Mouse (Mus musculus) midbrain, embryonic 14.5 days (tissue): ENCODE measurements at regions not wholly inside any gene's neighbourhood (a gene's known extent, or its start where the extent isn't known, plus 50 kb on each side); places are given as distances from the start of the nearest gene placed in this dataset.

Experiments used
- ATAC-seq: fragments of 200-750 bp; cut with Nextera tagmentation; 2 replicates; pipeline ENCODE4 v1.8.0; 2017; ENCODE audit warnings: moderate number of reproducible peaks, moderate library complexity; ENCODE audit not compliant: low FRiP score, low TSS enrichment
- DNase-seq: peaks from one replicate; pipeline ENCODE4 v3.0.0-alpha.2; 2015
- H3K27ac ChIP-seq: fragments of 300-500 bp; sonication (generic); replicated peaks from 2 replicates; pipeline ENCODE4 v1.5.1; 2014; ENCODE audit warnings: mild to moderate bottlenecking, low read depth, low read length, moderate library complexity
- H3K27me3 ChIP-seq: fragments of 300-500 bp; sonication (generic); 2 replicates; pipeline ENCODE4 v1.6.1; 2014; ENCODE audit warnings: low read length, control low read depth, mixed read lengths; ENCODE audit not compliant: control insufficient read depth, insufficient read depth
- H3K36me3 ChIP-seq: fragments of 300-500 bp; sonication (generic); 2 replicates; pipeline ENCODE4 v1.6.1; 2014; ENCODE audit warnings: low read length, control low read depth; ENCODE audit not compliant: control insufficient read depth, insufficient read depth
- H3K4me1 ChIP-seq: fragments of 300-500 bp; sonication (generic); 2 replicates; pipeline ENCODE4 v1.6.1; 2014; ENCODE audit warnings: mild to moderate bottlenecking, antibody characterized with exemption, low read length, control low read depth; ENCODE audit not compliant: control insufficient read depth, insufficient read depth
- H3K4me2 ChIP-seq: fragments of 300-500 bp; sonication (generic); 2 replicates; pipeline ENCODE4 v1.6.1; 2014; ENCODE audit warnings: mild to moderate bottlenecking, low read length, moderate library complexity
- H3K4me3 ChIP-seq: fragments of 300-500 bp; sonication (generic); replicated peaks from 2 replicates; pipeline ENCODE4 v1.5.1; 2014; ENCODE audit warnings: low read depth, low read length
- H3K9ac ChIP-seq: fragments of 300-500 bp; sonication (generic); replicated peaks from 2 replicates; pipeline ENCODE4 v1.6.1; 2014; ENCODE audit warnings: mild to moderate bottlenecking, low read length, moderate library complexity
- H3K9me3 ChIP-seq: fragments of 300-500 bp; sonication (generic); 2 replicates; pipeline ENCODE4 v1.6.1; 2016; ENCODE audit warnings: low read length, control low read depth, mixed read lengths; ENCODE audit not compliant: control insufficient read depth
- WGBS: fragments of 180-500 bp; shearing (Covaris S2); extraction: QIAGEN DNeasy Blood & Tissue Kit; methylation state at CpG from one replicate; pipeline ENCODE4 v1.1.7; 2014; 5-methylcytosine and 5-hydroxymethylcytosine counted together

GRCm38 (mm10) chr15:59201894-59202670 is 313.0 kb downstream of the Gm49356 start:
- WGBS, result 90% methylated on average over 19 of the region's 19 CpGs
- no peak overlapping the region for H3K27ac ChIP-seq
- no peak overlapping the region for H3K4me3 ChIP-seq
- no peaks in the 10 kb centered on the region for H3K27me3 ChIP-seq
- H3K36me3 ChIP-seq, result no peaks in the 10 kb centered on the region
- H3K4me1 ChIP-seq, result peaks cover 14% of the 10 kb centered on the region; the same call in 1 of the 2 replicates
- DNase-seq (no peak), ATAC-seq (no peak)
- no peak overlapping the region for H3K9ac ChIP-seq
- no peaks in the 10 kb centered on the region for H3K9me3 ChIP-seq
- H3K4me2 ChIP-seq, result no peak overlapping the region

DNA sequence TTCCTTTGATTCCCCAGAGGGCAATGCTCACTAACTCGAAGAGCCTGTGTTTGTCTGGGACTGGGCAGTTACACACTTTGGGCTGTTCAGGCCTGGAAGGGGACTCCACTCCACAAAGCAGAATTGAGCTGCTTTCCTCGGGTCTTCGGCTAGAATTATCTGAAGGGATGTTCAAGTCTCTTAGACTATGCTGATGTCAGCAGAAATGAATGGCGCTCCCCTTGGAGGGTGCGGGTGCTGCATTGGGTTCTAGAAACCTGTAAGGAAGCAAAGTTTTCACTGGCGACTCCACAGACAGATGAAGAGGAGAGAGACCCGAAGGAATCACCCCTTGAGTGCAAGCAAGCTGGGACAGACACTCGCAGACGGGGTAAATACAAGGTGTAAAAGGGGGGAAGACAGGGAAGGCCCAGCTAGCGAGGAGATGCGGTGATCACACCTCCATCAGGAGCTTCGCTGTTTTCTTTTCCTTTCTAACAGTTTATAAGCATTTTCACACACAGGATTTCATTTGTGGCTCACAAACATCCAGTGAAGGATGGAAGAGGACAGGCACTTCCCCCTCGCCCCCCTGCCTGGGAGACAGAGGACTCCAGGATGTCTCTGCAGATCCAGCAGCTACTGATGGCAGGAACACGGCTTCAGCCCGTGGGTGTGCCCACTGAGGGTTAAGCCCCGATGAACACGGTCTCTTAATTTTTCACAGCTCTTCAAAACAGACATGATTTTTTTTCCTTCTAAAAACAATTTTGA is 314.2 kb downstream of the Gm49356 start:
- ATAC-seq, result no peak

GRCm38 (mm10) chr15:59203850-59204625 is 314.9 kb downstream of the Gm49356 start:
- no peaks in the 10 kb centered on the region for H3K9me3 ChIP-seq
- no peaks in the 10 kb centered on the region for H3K27me3 ChIP-seq
- H3K4me2 ChIP-seq, result no peak overlapping the region
- DNase-seq, result peak; percentile 69
- no peak overlapping the region for H3K4me3 ChIP-seq
- WGBS, result 80% methylated on average over 17 of the region's 17 CpGs
- H3K9ac ChIP-seq, result no peak overlapping the region
- H3K36me3 ChIP-seq, result no peaks in the 10 kb centered on the region
- ATAC-seq, result no peak
- no peaks in the 10 kb centered on the region for H3K4me1 ChIP-seq
- H3K27ac ChIP-seq, result no peak overlapping the region

More for the DNA sequence above, 314.2 kb downstream of the Gm49356 start:
- WGBS, result 80% methylated on average over 17 of the region's 17 CpGs
- Histone ChIP-seq H3K4me2 (no peak overlapping the region), H3K4me3 (no peak overlapping the region), H3K4me1 (peaks cover 2% of the 10 kb centered on the region; the same call in 1 of the 2 replicates), H3K9me3 (no peaks in the 10 kb centered on the region), H3K27me3 (no peaks in the 10 kb centered on the region), H3K36me3 (no peaks in the 10 kb centered on the region), H3K27ac (no peak overlapping the region), H3K9ac (no peak overlapping the region)
- DNase-seq, result no peak

DNA sequence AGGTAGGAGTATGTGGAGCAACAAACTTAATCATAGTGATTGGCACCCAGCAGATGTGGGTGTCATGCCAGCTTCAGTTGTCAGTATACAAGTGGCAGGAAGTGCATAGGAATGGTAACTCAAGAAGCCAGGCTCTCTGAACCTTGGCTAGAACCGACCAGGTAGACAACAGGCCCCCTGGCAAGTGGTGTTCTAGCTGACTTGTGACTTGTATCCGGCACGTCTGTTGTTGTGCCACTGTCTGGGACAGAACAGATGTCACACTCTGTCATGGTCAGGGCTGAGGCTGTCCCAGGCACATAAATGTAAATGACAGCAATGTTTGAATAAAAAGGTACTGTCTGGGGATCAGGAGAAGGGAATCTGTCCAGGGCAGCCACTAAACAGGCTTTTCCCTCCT is 316.0 kb downstream of the Gm49356 start:
- DNase-seq (no peak), ATAC-seq (no peak)
- H3K9ac ChIP-seq, result no peak overlapping the region
- no peaks in the 10 kb centered on the region for H3K9me3 ChIP-seq
- no peaks in the 10 kb centered on the region for H3K27me3 ChIP-seq
- no peak overlapping the region for H3K27ac ChIP-seq
- 74% methylated on average over 3 of the region's 3 CpGs for WGBS
- H3K36me3 ChIP-seq, result no peaks in the 10 kb centered on the region
- no peak overlapping the region for H3K4me3 ChIP-seq
- no peaks in the 10 kb centered on the region for H3K4me1 ChIP-seq
- no peak overlapping the region for H3K4me2 ChIP-seq

GRCm38 (mm10) chr15:59205544-59205943 is 316.4 kb downstream of the Gm49356 start:
- no peak overlapping the region for H3K4me3 ChIP-seq
- H3K9me3 ChIP-seq, result no peaks in the 10 kb centered on the region
- no peaks in the 10 kb centered on the region for H3K36me3 ChIP-seq
- H3K27ac ChIP-seq, result no peak overlapping the region
- H3K27me3 ChIP-seq, result no peaks in the 10 kb centered on the region
- no peaks in the 10 kb centered on the region for H3K4me1 ChIP-seq
- H3K9ac ChIP-seq, result no peak overlapping the region
- ATAC-seq, result no peak
- no peak for DNase-seq
- WGBS, result 92% methylated on average over 7 of the region's 7 CpGs
- H3K4me2 ChIP-seq, result no peak overlapping the region

GRCm38 (mm10) chr15:59206636-59207035 is 317.5 kb downstream of the Gm49356 start:
- Histone ChIP-seq H3K36me3 (no peaks in the 10 kb centered on the region), H3K27me3 (no peaks in the 10 kb centered on the region), H3K27ac (no peak overlapping the region), H3K4me3 (no peak overlapping the region), H3K4me2 (no peak overlapping the region), H3K4me1 (no peaks in the 10 kb centered on the region), H3K9ac (no peak overlapping the region), H3K9me3 (no peaks in the 10 kb centered on the region)
- WGBS, result 72% methylated on average over 7 of the region's 7 CpGs
- ATAC-seq (no peak), DNase-seq (no peak)

DNA sequence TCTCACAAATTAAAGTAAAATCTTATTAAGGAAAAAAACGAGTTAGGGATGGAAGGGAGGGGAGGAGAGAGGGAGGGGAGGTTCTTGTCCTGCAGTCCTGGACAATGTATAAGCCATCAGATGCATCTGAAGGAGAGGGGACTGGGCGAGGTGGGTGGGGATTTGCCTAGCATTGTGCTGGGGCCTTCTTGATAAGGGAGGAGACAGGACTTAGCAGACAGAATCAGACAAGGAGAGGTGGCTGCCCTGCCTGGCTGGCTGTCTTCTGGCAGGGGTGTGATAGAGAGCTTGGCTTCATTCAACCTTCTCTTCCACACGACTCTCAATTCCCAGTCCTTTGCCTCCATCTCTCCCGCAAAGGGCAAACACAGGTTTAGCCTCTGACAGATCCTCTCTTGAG is 318.9 kb downstream of the Gm49356 start:
- H3K27ac ChIP-seq, result no peak overlapping the region
- H3K4me1 ChIP-seq, result no peaks in the 10 kb centered on the region
- H3K4me3 ChIP-seq, result no peak overlapping the region
- H3K9ac ChIP-seq, result no peak overlapping the region
- ATAC-seq (no peak), DNase-seq (no peak)
- no peaks in the 10 kb centered on the region for H3K9me3 ChIP-seq
- no peaks in the 10 kb centered on the region for H3K27me3 ChIP-seq
- H3K4me2 ChIP-seq, result no peak overlapping the region
- no peaks in the 10 kb centered on the region for H3K36me3 ChIP-seq
- WGBS, result 74% methylated on average over 4 of the region's 4 CpGs

DNA sequence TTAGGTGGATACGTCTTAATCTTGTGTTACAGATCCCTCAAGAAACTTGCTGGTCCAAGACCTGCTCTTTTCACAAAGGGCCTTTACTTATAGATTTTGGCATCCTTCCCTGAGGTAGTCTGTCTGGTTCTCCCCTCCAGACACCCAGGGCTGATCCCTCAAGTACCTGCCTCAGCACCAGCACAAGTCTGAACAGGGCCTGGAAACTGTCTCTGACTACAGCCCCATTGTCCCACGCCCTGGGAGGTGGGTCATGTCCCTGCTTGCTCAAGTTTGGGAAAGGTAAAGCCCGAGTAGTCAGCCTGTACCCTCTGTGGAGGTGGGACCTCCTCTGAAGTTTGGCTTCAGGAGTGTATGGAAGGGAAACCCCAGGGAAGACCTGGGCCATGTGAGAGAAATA is 323.3 kb downstream of the Gm49356 start:
- Histone ChIP-seq H3K36me3 (no peaks in the 10 kb centered on the region), H3K4me3 (no peak overlapping the region), H3K4me1 (no peaks in the 10 kb centered on the region), H3K4me2 (no peak overlapping the region), H3K27me3 (no peaks in the 10 kb centered on the region), H3K27ac (no peak overlapping the region), H3K9ac (no peak overlapping the region), H3K9me3 (no peaks in the 10 kb centered on the region)
- no peak for DNase-seq
- ATAC-seq, result no peak
- 79% methylated on average over 3 of the region's 3 CpGs for WGBS
